In genomic region chr5:36584299-36584698, GRCm38 (mm10) we compare ENCODE assay signal across 13 mouse cellular contexts. TPM values are rescaled to one million over a fixed set of nuclear protein-coding genes. Genes with fewer than 3 reads are reported as not detected.
DNase-seq lines count a peak whose midpoint lies in the region; ATAC-seq and TF ChIP-seq lines count a peak whose summit lies in the region.
"Had no signal": no experiment of that assay in that cellular context is flagged by ENCODE, and none has a peak within 500 bp of the region (broad histone marks: within the 10 kb centered on the region; RNA-seq: fewer than 3 reads in every experiment).

No protein-coding gene starts in this region.

- no peaks in the 10 kb centered on the region for H3K36me3 ChIP-seq in forebrain, postnatal 0 days (ENCODE audit: insufficient read depth)
- H3K36me3 ChIP-seq in forebrain, embryonic 15.5 days = no peaks in the 10 kb centered on the region

- no peak for DNase-seq in forebrain, postnatal 0 days
- no peak for DNase-seq in lung, adult 2 months
- no peak for DNase-seq in lung, postnatal 10 days
- DNase-seq in B cell, adult 2 months = peak; percentile 61 to 64
- DNase-seq in frontal cortex, postnatal 10 days (ENCODE audit: low spot score in 2 of 2) = no peak
- no peak for DNase-seq in heart, postnatal 4 days
- DNase-seq: heart, adult 11 months; left cerebral cortex, postnatal 4 days; lung, postnatal 14 days; right cerebral cortex, postnatal 25 days had no signal

- no peak overlapping the region for H3K4me2 ChIP-seq in forebrain, postnatal 0 days (ENCODE audit: low read depth)
- no peak overlapping the region for H3K4me2 ChIP-seq in forebrain, embryonic 15.5 days (replicated peaks)

- ATAC-seq in forebrain, postnatal 0 days = no peak
- no peak for ATAC-seq in forebrain, embryonic 15.5 days (replicated peaks)
- ATAC-seq: intestine, embryonic 16.5 days had no signal

- H3K9me3 ChIP-seq in forebrain, postnatal 0 days (ENCODE audit: low read length) = no peaks in the 10 kb centered on the region
- H3K9me3 ChIP-seq in forebrain, embryonic 15.5 days = no peaks in the 10 kb centered on the region

- TF ChIP-seq CTCF in forebrain, postnatal 0 days (IDR thresholded peaks at IDR 0.05; ENCODE audit: low read depth) = peak; percentile 25; the same call in 1 of the 2 replicates
- TF ChIP-seq CTCF in lung, adult 2 months (IDR thresholded peaks at IDR 0.05; ENCODE audit: insufficient read depth, low read length) = 0 out of 2 replicates have a peak, but pooled peaks have one; percentile 13
- peak; percentile 34; the same call in 1 of the 2 replicates for TF ChIP-seq CTCF in bone marrow, adult 2 months (IDR thresholded peaks at IDR 0.05; ENCODE audit: control insufficient read depth, insufficient read depth, low read length)

- no peak for TF ChIP-seq POLR2A in lung, adult 2 months (IDR thresholded peaks at IDR 0.05; ENCODE audit: borderline replicate concordance, extremely low read depth, low read depth, low read length)
- no peak for TF ChIP-seq POLR2A in bone marrow, adult 2 months (IDR thresholded peaks at IDR 0.05; ENCODE audit: borderline replicate concordance, control insufficient read depth, low read depth, low read length)

- H3K4me3 ChIP-seq in forebrain, postnatal 0 days (ENCODE audit: low read depth, low read length) = no peak overlapping the region
- H3K4me3 ChIP-seq in forebrain, embryonic 15.5 days = no peak overlapping the region
- H3K4me3 ChIP-seq in lung, adult 2 months (replicated peaks; ENCODE audit: extremely low read depth, low read depth, low read length) = no peak overlapping the region
- H3K4me3 ChIP-seq in bone marrow, adult 2 months (replicated peaks; ENCODE audit: control insufficient read depth, low read depth, low read length) = no peak overlapping the region

- H3K9ac ChIP-seq in forebrain, postnatal 0 days = no peak overlapping the region
- H3K9ac ChIP-seq in forebrain, embryonic 15.5 days (replicated peaks) = no peak overlapping the region

- no peaks in the 10 kb centered on the region for H3K27me3 ChIP-seq in forebrain, postnatal 0 days (ENCODE audit: insufficient read depth, low read length)
- no peaks in the 10 kb centered on the region for H3K27me3 ChIP-seq in forebrain, embryonic 15.5 days

- WGBS in forebrain, postnatal 0 days = 67% methylated on average over 6 of the region's 6 CpGs
- 72% methylated on average over 6 of the region's 6 CpGs for WGBS in forebrain, embryonic 15.5 days
- 65% methylated on average over 6 of the region's 6 CpGs for WGBS in lung, adult 2 months
- 69% methylated on average over 6 of the region's 6 CpGs for WGBS in bone marrow, adult 2 months

- no peak overlapping the region for H3K27ac ChIP-seq in forebrain, postnatal 0 days (ENCODE audit: low read depth, low read length)
- no peak overlapping the region for H3K27ac ChIP-seq in forebrain, embryonic 15.5 days (replicated peaks)
- no peak overlapping the region for H3K27ac ChIP-seq in bone marrow, adult 2 months (ENCODE audit: control insufficient read depth, insufficient read depth, low read depth, low read length, poor library complexity)

- 0 out of 2 replicates have a peak, but pooled peaks cover 8% of the 10 kb centered on the region for H3K4me1 ChIP-seq in forebrain, postnatal 0 days (ENCODE audit: insufficient read depth)
- peaks cover 11% of the 10 kb centered on the region for H3K4me1 ChIP-seq in forebrain, embryonic 15.5 days
- 0 out of 2 replicates have a peak, but pooled peaks cover 3% of the 10 kb centered on the region for H3K4me1 ChIP-seq in lung, adult 2 months (ENCODE audit: control insufficient read depth, insufficient read depth, low read length)
- no peaks in the 10 kb centered on the region; the same call in 1 of the 2 replicates for H3K4me1 ChIP-seq in bone marrow, adult 2 months (ENCODE audit: control insufficient read depth, insufficient read depth, low read length)

RNA-seq across cellular contexts. Expression of gene Tbc1d14, which starts 8.8 kb away (rescaled TPM):
- total RNA-seq in forebrain, postnatal 0 days (2014; rRNA removed) = 28.1 and 29.0 TPM in 2 replicates
- 74.1 and 74.5 TPM in 2 replicates for polyA plus RNA-seq in forebrain, postnatal 0 days (2015; fragmentation: Nextera tagmentation; extraction: Ambion mirVana)
- polyA plus RNA-seq in forebrain, embryonic 15.5 days (2015; fragmentation: Nextera tagmentation; extraction: Ambion mirVana) = 101 and 104 TPM in 2 replicates
- polyA plus RNA-seq in lung, adult 2 months (2012; rRNA removed) = 19.2 and 30.2 TPM in 2 replicates
- 7.5 and 34.7 TPM in 2 replicates for polyA plus RNA-seq in bone marrow, adult 2 months (2011; ENCODE audit: insufficient read depth, insufficient read length, low replicate concordance, missing spikeins)
- 10 to 100 TPM; 20.6 to 22.6 TPM for total RNA-seq in heart, postnatal 4 days (2021)

Comparison
In these comparisons a context has a peak if more than half of its experiments do, and no peak if none do; other contexts are left out.
1. DNase-seq: peak in B cell, adult 2 months (2 of 2); none in forebrain, postnatal 0 days (single experiment), lung, adult 2 months (single experiment), lung, postnatal 10 days (single experiment), frontal cortex, postnatal 10 days (0 of 2) and heart, postnatal 4 days (single experiment).
2. Peak in every context shown above with its lines, with median percentiles within 50 percentile points of each other: CTCF ChIP-seq.